Mouse (Mus musculus) megakaryocyte, embryonic 14.5 days (primary cell): Measurements from ENCODE around the gene Dazap1.

Experiments used
- FLI1 ChIP-seq: IDR thresholded peaks from 2 replicates; pipeline ENCODE4 v1.6.1; 2012; ENCODE audit warnings: low read length, inconsistent platforms, mixed read lengths
- GATA1 ChIP-seq: IDR thresholded peaks from 3 replicates; pipeline ENCODE4 v1.6.1; 2012; ENCODE audit warnings: mixed read lengths, low read length, inconsistent platforms, borderline replicate concordance

DNA sequence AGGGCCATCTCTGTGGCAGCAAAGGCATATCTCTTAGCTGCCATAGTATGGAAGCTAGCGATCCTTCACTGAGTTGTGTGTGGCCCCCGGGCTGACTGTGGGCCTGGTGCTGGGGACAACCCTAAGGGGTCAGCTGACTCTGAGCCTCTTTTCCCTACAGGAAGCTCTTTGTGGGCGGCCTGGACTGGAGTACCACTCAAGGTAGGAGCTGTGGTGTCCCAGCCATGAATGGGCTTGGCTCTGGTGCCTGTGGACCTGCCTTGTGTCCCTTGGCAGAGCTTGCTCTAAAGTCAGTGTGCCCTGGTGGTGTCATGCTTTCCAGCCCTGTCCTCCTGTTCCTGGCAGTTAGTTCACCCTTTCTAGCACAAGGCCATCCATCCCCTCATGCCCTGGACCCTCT is 12.6 kb downstream of the Dazap1 start:
- TF ChIP-seq GATA1, result no peak
- TF ChIP-seq FLI1, result no peak
